Mouse (Mus musculus): ENCODE results near the gene Mcemp1.

Mcemp1 gene

GRCm38 (mm10) chr8:3665507-3665906 is at the start of gene Mcemp1:
TSS of gene Mcemp1 (plus strand) at chr8:3665754.
- no peak for DNase-seq (ENCODE audit: extremely low read depth, insufficient read length, low spot score)

- peak; percentile 97 for DNase-seq (ENCODE audit: extremely low read depth, insufficient read length, low spot score)
Measured at GRCm38 (mm10) chr8:3621199-3621970, 44.2 kb upstream of the Mcemp1 start, which contains the start of the genes Xab2 and Pet100. TSS of gene Xab2 (minus strand) at chr8:3621316. TSS of gene Pet100 (plus strand) at chr8:3621548.

- no peak for DNase-seq (ENCODE audit: extremely low read depth, insufficient read length, low spot score)
Measured at GRCm38 (mm10) chr8:3622119-3622518, 43.4 kb upstream of the Mcemp1 start.

GRCm38 (mm10) chr8:3625445-3625844 is 40.1 kb upstream of the Mcemp1 start, which contains the start of gene Pcp2:
TSS of gene Pcp2 (minus strand) at chr8:3625545.
- no peak for DNase-seq (ENCODE audit: extremely low read depth, insufficient read length, low spot score)

GRCm38 (mm10) chr8:3626971-3627370 is 38.6 kb upstream of the Mcemp1 start:
- no peak for DNase-seq (ENCODE audit: extremely low read depth, insufficient read length, low spot score)

GRCm38 (mm10) chr8:3628014-3628413 is 37.5 kb upstream of the Mcemp1 start:
- no peak for DNase-seq (ENCODE audit: extremely low read depth, insufficient read length, low spot score)

GRCm38 (mm10) chr8:3630647-3631477 is 34.7 kb upstream of the Mcemp1 start, which contains the start of gene Stxbp2:
TSS of gene Stxbp2 (plus strand) at chr8:3630955.
- DNase-seq (ENCODE audit: extremely low read depth, insufficient read length, low spot score): peak; percentile 75

- DNase-seq (ENCODE audit: extremely low read depth, insufficient read length, low spot score): no peak
Measured at GRCm38 (mm10) chr8:3631478-3631875, 34.1 kb upstream of the Mcemp1 start.

- peak; percentile 38 for DNase-seq (ENCODE audit: extremely low read depth, insufficient read length, low spot score)
Measured at GRCm38 (mm10) chr8:3645804-3646203, 19.8 kb upstream of the Mcemp1 start.

- no peak for DNase-seq (ENCODE audit: extremely low read depth, insufficient read length, low spot score)
Measured at GRCm38 (mm10) chr8:3646824-3647531, 18.6 kb upstream of the Mcemp1 start.

- no peak for DNase-seq (ENCODE audit: extremely low read depth, insufficient read length, low spot score)
Measured at GRCm38 (mm10) chr8:3647561-3647960, 18.0 kb upstream of the Mcemp1 start.

GRCm38 (mm10) chr8:3648268-3648667 is 17.3 kb upstream of the Mcemp1 start:
- no peak for DNase-seq (ENCODE audit: extremely low read depth, insufficient read length, low spot score)

- DNase-seq (ENCODE audit: extremely low read depth, insufficient read length, low spot score): no peak
Measured at GRCm38 (mm10) chr8:3648990-3649389, 16.6 kb upstream of the Mcemp1 start.

- DNase-seq (ENCODE audit: extremely low read depth, insufficient read length, low spot score): no peak
Measured at GRCm38 (mm10) chr8:3652845-3653244, 12.7 kb upstream of the Mcemp1 start.

- DNase-seq (ENCODE audit: extremely low read depth, insufficient read length, low spot score): no peak
Measured at GRCm38 (mm10) chr8:3654726-3655508, 10.6 kb upstream of the Mcemp1 start.

GRCm38 (mm10) chr8:3655526-3655925 is 10.0 kb upstream of the Mcemp1 start, which contains the start of gene Retn:
TSS of gene Retn (plus strand) at chr8:3655770.
- no peak for DNase-seq (ENCODE audit: extremely low read depth, insufficient read length, low spot score)

GRCm38 (mm10) chr8:3656725-3657381 is 8.7 kb upstream of the Mcemp1 start:
- no peak for DNase-seq (ENCODE audit: extremely low read depth, insufficient read length, low spot score)

GRCm38 (mm10) chr8:3660889-3661288 is 4.7 kb upstream of the Mcemp1 start:
- no peak for DNase-seq (ENCODE audit: extremely low read depth, insufficient read length, low spot score)

- no peak for DNase-seq (ENCODE audit: extremely low read depth, insufficient read length, low spot score)
Measured at GRCm38 (mm10) chr8:3664405-3664804, 1.1 kb upstream of the Mcemp1 start.
